Mouse (Mus musculus): Measurements from ENCODE around the gene Mink1.
"Not testable (repeated sequence)": the region's sequence is repeated elsewhere in the genome, so short reads cannot be mapped to it uniquely, and the experiment has no call there.

Mink1 gene

GRCm38 (mm10) chr11:70562287-70562994 lies at the start of gene Mink1:
TSS of gene Mink1 (plus strand) at chr11:70562881.
- in situ Hi-C loops (cut with MboI; ENCODE audit: low pct_unique_long_range_greater_than_20kb in 1 of 2, low sequenced_read_pairs in 2 of 2, unreplicated experiment in 1 of 2) = no loop called here

- in situ Hi-C loops (cut with MboI; ENCODE audit: low pct_unique_long_range_greater_than_20kb in 1 of 2, low sequenced_read_pairs in 2 of 2, unreplicated experiment in 1 of 2) = no loop called here
Measured at GRCm38 (mm10) chr11:70513520-70513919, 49.2 kb upstream of the Mink1 start.

GRCm38 (mm10) chr11:70514288-70514687 lies 48.4 kb upstream of the Mink1 start, which contains the start of gene Vmo1:
TSS of gene Vmo1 (minus strand) at chr11:70514616.
- in situ Hi-C loops (cut with MboI; ENCODE audit: low pct_unique_long_range_greater_than_20kb in 1 of 2, low sequenced_read_pairs in 2 of 2, unreplicated experiment in 1 of 2) = no loop called here

GRCm38 (mm10) chr11:70516352-70516751 lies 46.3 kb upstream of the Mink1 start:
- in situ Hi-C loops (cut with MboI; ENCODE audit: low pct_unique_long_range_greater_than_20kb in 1 of 2, low sequenced_read_pairs in 2 of 2, unreplicated experiment in 1 of 2) = no loop called here

GRCm38 (mm10) chr11:70518436-70518835 lies 44.2 kb upstream of the Mink1 start:
- in situ Hi-C loops (cut with MboI; ENCODE audit: low pct_unique_long_range_greater_than_20kb in 1 of 2, low sequenced_read_pairs in 2 of 2, unreplicated experiment in 1 of 2) = no loop called here

- in situ Hi-C loops (cut with MboI; ENCODE audit: low pct_unique_long_range_greater_than_20kb in 1 of 2, low sequenced_read_pairs in 2 of 2, unreplicated experiment in 1 of 2) = no loop called here
Measured at GRCm38 (mm10) chr11:70518923-70519322, 43.8 kb upstream of the Mink1 start, which contains the start of gene Gltpd2. TSS of gene Gltpd2 (plus strand) at chr11:70519196.

GRCm38 (mm10) chr11:70520178-70520769 lies 42.4 kb upstream of the Mink1 start:
- in situ Hi-C loops (cut with MboI; ENCODE audit: low pct_unique_long_range_greater_than_20kb in 1 of 2, low sequenced_read_pairs in 2 of 2, unreplicated experiment in 1 of 2) = loop anchor here in 1 of 2 experiments (10.0 kb wide), 1 partner anchor 95 kb away; the partner anchor contains the start of genes 4930544D05Rik and Chrne

GRCm38 (mm10) chr11:70523306-70523989 lies 39.2 kb upstream of the Mink1 start:
- in situ Hi-C loops (cut with MboI; ENCODE audit: low pct_unique_long_range_greater_than_20kb in 1 of 2, low sequenced_read_pairs in 2 of 2, unreplicated experiment in 1 of 2) = loop anchor here in 1 of 2 experiments (10.0 kb wide), 1 partner anchor 91 kb away; the partner anchor contains the start of genes 4930544D05Rik and Chrne

- in situ Hi-C loops (cut with MboI; ENCODE audit: low pct_unique_long_range_greater_than_20kb in 1 of 2, low sequenced_read_pairs in 2 of 2, unreplicated experiment in 1 of 2) = loop anchor here (5.0 to 10.0 kb wide), 2 partner anchors 90 to 93 kb away; partner anchors contain the start of genes 4930544D05Rik (in 2 of the 2) and Chrne (in 2 of the 2)
Measured at GRCm38 (mm10) chr11:70524782-70525181, 37.9 kb upstream of the Mink1 start.

GRCm38 (mm10) chr11:70525184-70525678 lies 37.5 kb upstream of the Mink1 start, which contains the start of gene Psmb6:
TSS of gene Psmb6 (plus strand) at chr11:70525367.
- in situ Hi-C loops (cut with MboI; ENCODE audit: low pct_unique_long_range_greater_than_20kb in 1 of 2, low sequenced_read_pairs in 2 of 2, unreplicated experiment in 1 of 2) = loop anchor here (5.0 to 10.0 kb wide), 2 partner anchors 90 to 92 kb away; partner anchors contain the start of genes 4930544D05Rik (in 2 of the 2) and Chrne (in 2 of the 2)

- in situ Hi-C loops (cut with MboI; ENCODE audit: low pct_unique_long_range_greater_than_20kb in 1 of 2, low sequenced_read_pairs in 2 of 2, unreplicated experiment in 1 of 2) = loop anchor here (5.0 to 10.0 kb wide), 2 partner anchors 89 to 92 kb away; partner anchors contain the start of genes 4930544D05Rik (in 2 of the 2) and Chrne (in 2 of the 2)
Measured at GRCm38 (mm10) chr11:70525726-70526125, 37.0 kb upstream of the Mink1 start.

- in situ Hi-C loops (cut with MboI; ENCODE audit: low pct_unique_long_range_greater_than_20kb in 1 of 2, low sequenced_read_pairs in 2 of 2, unreplicated experiment in 1 of 2) = loop anchor here (5.0 to 10.0 kb wide), 2 partner anchors 89 to 91 kb away; partner anchors contain the start of genes 4930544D05Rik (in 2 of the 2) and Chrne (in 2 of the 2)
Measured at GRCm38 (mm10) chr11:70526211-70526610, 36.5 kb upstream of the Mink1 start.

GRCm38 (mm10) chr11:70528610-70529009 lies 34.1 kb upstream of the Mink1 start:
- in situ Hi-C loops (cut with MboI; ENCODE audit: low pct_unique_long_range_greater_than_20kb in 1 of 2, low sequenced_read_pairs in 2 of 2, unreplicated experiment in 1 of 2) = loop anchor here (5.0 to 10.0 kb wide), 2 partner anchors 86 to 89 kb away; partner anchors contain the start of genes 4930544D05Rik (in 2 of the 2) and Chrne (in 2 of the 2)

GRCm38 (mm10) chr11:70531065-70531464 lies 31.6 kb upstream of the Mink1 start:
- in situ Hi-C loops (cut with MboI; ENCODE audit: low pct_unique_long_range_greater_than_20kb in 1 of 2, low sequenced_read_pairs in 2 of 2, unreplicated experiment in 1 of 2) = not testable (repeated sequence)

- in situ Hi-C loops (cut with MboI; ENCODE audit: low pct_unique_long_range_greater_than_20kb in 1 of 2, low sequenced_read_pairs in 2 of 2, unreplicated experiment in 1 of 2) = no loop called here
Measured at GRCm38 (mm10) chr11:70532839-70533238, 29.8 kb upstream of the Mink1 start, which contains the start of gene Gm40193. TSS of gene Gm40193 (minus strand) at chr11:70532939.

- in situ Hi-C loops (cut with MboI; ENCODE audit: low pct_unique_long_range_greater_than_20kb in 1 of 2, low sequenced_read_pairs in 2 of 2, unreplicated experiment in 1 of 2) = no loop called here
Measured at GRCm38 (mm10) chr11:70539423-70539822, 23.3 kb upstream of the Mink1 start.

GRCm38 (mm10) chr11:70539877-70540587 lies 22.6 kb upstream of the Mink1 start, which contains the start of gene Pld2:
TSS of gene Pld2 (plus strand) at chr11:70540064.
- in situ Hi-C loops (cut with MboI; ENCODE audit: low pct_unique_long_range_greater_than_20kb in 1 of 2, low sequenced_read_pairs in 2 of 2, unreplicated experiment in 1 of 2) = no loop called here
